13 mouse cellular contexts compared by ENCODE assay signal in genomic region chr7:72528873-72529272, GRCm38 (mm10).
DNase-seq lines count a peak whose midpoint lies in the region; ATAC-seq and TF ChIP-seq lines count a peak whose summit lies in the region.
"Had no signal": no experiment of that assay in that cellular context is flagged by ENCODE, and none has a peak within 500 bp of the region (broad histone marks: within the 10 kb centered on the region; RNA-seq: fewer than 3 reads in every experiment).

No protein-coding gene starts in this region.

- no peak overlapping the region for H3K27ac ChIP-seq in heart, postnatal 0 days (ENCODE audit: low read depth)
- H3K27ac ChIP-seq in liver, postnatal 0 days (ENCODE audit: low read depth), result no peak overlapping the region
- no peak overlapping the region for H3K27ac ChIP-seq in liver, embryonic 12.5 days
- H3K27ac ChIP-seq: limb, embryonic 15.5 days; neural tube, embryonic 15.5 days; stomach, embryonic 15.5 days had no signal

- no peak overlapping the region for H3K9ac ChIP-seq in heart, postnatal 0 days (replicated peaks; ENCODE audit: low read depth, low read length)
- no peak overlapping the region for H3K9ac ChIP-seq in liver, postnatal 0 days (replicated peaks)
- no peak overlapping the region for H3K9ac ChIP-seq in liver, embryonic 12.5 days
- H3K9ac ChIP-seq: limb, embryonic 15.5 days; neural tube, embryonic 15.5 days; stomach, embryonic 15.5 days had no signal

- no peaks in the 10 kb centered on the region for H3K4me1 ChIP-seq in heart, postnatal 0 days (ENCODE audit: control insufficient read depth, insufficient read depth)
- no peaks in the 10 kb centered on the region for H3K4me1 ChIP-seq in liver, postnatal 0 days (ENCODE audit: insufficient read depth)
- H3K4me1 ChIP-seq in liver, embryonic 12.5 days, result no peaks in the 10 kb centered on the region
- H3K4me1 ChIP-seq: limb, embryonic 15.5 days; neural tube, embryonic 15.5 days; stomach, embryonic 15.5 days had no signal

- H3K36me3 ChIP-seq in heart, postnatal 0 days (replicated peaks; ENCODE audit: control insufficient read depth, insufficient read depth, low read length), result no peaks in the 10 kb centered on the region
- H3K36me3 ChIP-seq in liver, postnatal 0 days (replicated peaks; ENCODE audit: insufficient read depth, low read length), result no peaks in the 10 kb centered on the region
- no peaks in the 10 kb centered on the region for H3K36me3 ChIP-seq in liver, embryonic 12.5 days
- H3K36me3 ChIP-seq: limb, embryonic 15.5 days; neural tube, embryonic 15.5 days; stomach, embryonic 15.5 days had no signal

- DNase-seq in heart, postnatal 0 days (ENCODE audit: low spot score), result no peak
- DNase-seq in heart, adult 8-10 months (ENCODE audit: low spot score), result no peak
- DNase-seq in liver, postnatal 0 days, result no peak
- DNase-seq in ES-CJ7 (ENCODE audit: low read depth, low spot score), result peak; percentile 25
- DNase-seq in adipocyte (ENCODE audit: low spot score), result peak; percentile 45
- no peak for DNase-seq in T-cell, adult 2 months (ENCODE audit: low spot score)
- DNase-seq: cerebellum, adult 11 months; retina, postnatal 1 day; thymus, postnatal 36 days had no signal

- H3K9me3 ChIP-seq in heart, postnatal 0 days (replicated peaks; ENCODE audit: control insufficient read depth, low read length), result no peaks in the 10 kb centered on the region
- no peaks in the 10 kb centered on the region for H3K9me3 ChIP-seq in liver, postnatal 0 days (ENCODE audit: low read length)
- H3K9me3 ChIP-seq in liver, embryonic 12.5 days (replicated peaks), result no peaks in the 10 kb centered on the region
- H3K9me3 ChIP-seq: limb, embryonic 15.5 days; neural tube, embryonic 15.5 days; stomach, embryonic 15.5 days had no signal

- TF ChIP-seq CTCF in heart, postnatal 0 days (IDR thresholded peaks at IDR 0.05; ENCODE audit: low read depth), result 0 out of 2 replicates have a peak, but pooled peaks have one; percentile 8
- TF ChIP-seq CTCF in liver, postnatal 0 days (IDR thresholded peaks at IDR 0.05; ENCODE audit: low read depth), result peak; percentile 39

- no peak for ATAC-seq in heart, postnatal 0 days (ENCODE audit: insufficient read depth, low read depth)
- no peak for ATAC-seq in liver, postnatal 0 days
- ATAC-seq in liver, embryonic 12.5 days, result no peak

- H3K4me2 ChIP-seq in heart, postnatal 0 days (ENCODE audit: low read depth, low read length), result no peak overlapping the region
- H3K4me2 ChIP-seq in liver, postnatal 0 days (ENCODE audit: low read depth, low read length), result no peak overlapping the region
- no peak overlapping the region for H3K4me2 ChIP-seq in liver, embryonic 12.5 days
- H3K4me2 ChIP-seq: limb, embryonic 15.5 days; neural tube, embryonic 15.5 days; stomach, embryonic 15.5 days had no signal

- no peak for TF ChIP-seq EP300 in heart, postnatal 0 days (IDR thresholded peaks at IDR 0.05; ENCODE audit: low read depth)
- no peak for TF ChIP-seq EP300 in liver, postnatal 0 days (IDR thresholded peaks at IDR 0.05; ENCODE audit: low read depth)

- H3K4me3 ChIP-seq in heart, postnatal 0 days (ENCODE audit: low read depth, low read length), result no peak overlapping the region
- no peak overlapping the region for H3K4me3 ChIP-seq in liver, postnatal 0 days (ENCODE audit: low read depth, low read length)
- no peak overlapping the region for H3K4me3 ChIP-seq in liver, embryonic 12.5 days
- H3K4me3 ChIP-seq: limb, embryonic 15.5 days; neural tube, embryonic 15.5 days; stomach, embryonic 15.5 days had no signal

- H3K27me3 ChIP-seq in heart, postnatal 0 days (ENCODE audit: control insufficient read depth, insufficient read depth, low read length), result no peaks in the 10 kb centered on the region
- H3K27me3 ChIP-seq in liver, postnatal 0 days (ENCODE audit: insufficient read depth, low read length), result no peaks in the 10 kb centered on the region
- H3K27me3 ChIP-seq in liver, embryonic 12.5 days (replicated peaks), result no peaks in the 10 kb centered on the region
- H3K27me3 ChIP-seq: limb, embryonic 15.5 days; neural tube, embryonic 15.5 days; stomach, embryonic 15.5 days had no signal

- WGBS in heart, postnatal 0 days, result 80% methylated on average over 3 of the region's 3 CpGs
- 81% methylated on average over 3 of the region's 3 CpGs for WGBS in liver, postnatal 0 days (ENCODE audit: insufficient replicate concordance)
- whole genome bisulfite sequencing in liver, embryonic 12.5 days (ENCODE audit: insufficient replicate concordance), result 73% methylated on average over 3 of the region's 3 CpGs

Comparison
In these comparisons a context has a peak if more than half of its experiments do, and no peak if none do; other contexts are left out.
1. DNase-seq: peak in ES-CJ7 (single experiment) and adipocyte (single experiment); none in heart, postnatal 0 days (single experiment), heart, adult 8-10 months (single experiment), liver, postnatal 0 days (single experiment) and T-cell, adult 2 months (single experiment).